35 mouse cellular contexts compared by ENCODE assay signal in genomic region chr17:8214369-8214768, GRCm38 (mm10). TPM values are rescaled to one million over a fixed set of nuclear protein-coding genes. Genes with fewer than 3 reads are reported as not detected.
A peak's percentile ranks its signal among the peaks of the same experiment; 100 is the strongest.
DNase-seq lines count a peak whose midpoint lies in the region; ATAC-seq and TF ChIP-seq lines count a peak whose summit lies in the region.
"Had no signal": no experiment of that assay in that cellular context is flagged by ENCODE, and none has a peak within 500 bp of the region (broad histone marks: within the 10 kb centered on the region; RNA-seq: fewer than 3 reads in every experiment).

No protein-coding gene starts in this region.

- TF ChIP-seq CTCF in hindbrain, postnatal 0 days (IDR thresholded peaks at IDR 0.05; ENCODE audit: low read depth) = no peak
- no peak for TF ChIP-seq CTCF in layer of hippocampus, adult 2 months (conservative IDR thresholded peaks at IDR 0.05)

- no peak overlapping the region for H3K27ac ChIP-seq in hindbrain, embryonic 13.5 days
- H3K27ac ChIP-seq in hindbrain, postnatal 0 days = no peak overlapping the region
- no peak overlapping the region for H3K27ac ChIP-seq in layer of hippocampus, adult 2 months
- H3K27ac ChIP-seq: embryonic facial prominence, embryonic 12.5 days; forebrain, embryonic 15.5 days; heart, embryonic 10.5 days; heart, embryonic 15.5 days; hindbrain, embryonic 14.5 days; kidney, embryonic 15.5 days; left cerebral cortex, adult 2 months; limb, embryonic 12.5 days; lung, embryonic 15.5 days; neural tube, embryonic 12.5 days had no signal

- H3K27me3 ChIP-seq in hindbrain, embryonic 13.5 days = 0 out of 2 replicates have a peak, but pooled peaks cover 2% of the 10 kb centered on the region
- H3K27me3 ChIP-seq in hindbrain, postnatal 0 days (ENCODE audit: insufficient read depth, low read length) = no peaks in the 10 kb centered on the region
- H3K27me3 ChIP-seq: embryonic facial prominence, embryonic 12.5 days; forebrain, embryonic 15.5 days; kidney, embryonic 15.5 days; limb, embryonic 12.5 days; lung, embryonic 15.5 days; neural tube, embryonic 12.5 days had no signal

- 92% methylated on average over 1 of the region's 1 CpGs for WGBS in hindbrain, embryonic 13.5 days
- 89% methylated on average over 1 of the region's 1 CpGs for WGBS in hindbrain, postnatal 0 days

- H3K9ac ChIP-seq in hindbrain, embryonic 13.5 days = no peak overlapping the region
- H3K9ac ChIP-seq in hindbrain, postnatal 0 days (replicated peaks; ENCODE audit: low read length) = no peak overlapping the region
- H3K9ac ChIP-seq: embryonic facial prominence, embryonic 12.5 days; forebrain, embryonic 15.5 days; heart, embryonic 15.5 days; hindbrain, embryonic 14.5 days; kidney, embryonic 15.5 days; limb, embryonic 12.5 days; lung, embryonic 15.5 days; neural tube, embryonic 12.5 days had no signal

- no peak overlapping the region for H3K4me3 ChIP-seq in hindbrain, embryonic 13.5 days
- H3K4me3 ChIP-seq in hindbrain, postnatal 0 days (ENCODE audit: low read length) = no peak overlapping the region
- H3K4me3 ChIP-seq in layer of hippocampus, adult 2 months = no peak overlapping the region
- H3K4me3 ChIP-seq: embryonic facial prominence, embryonic 12.5 days; forebrain, embryonic 15.5 days; heart, embryonic 10.5 days; heart, embryonic 15.5 days; kidney, embryonic 15.5 days; left cerebral cortex, adult 2 months; limb, embryonic 12.5 days; lung, embryonic 15.5 days; myocyte; neural tube, embryonic 12.5 days had no signal

- H3K4me2 ChIP-seq in hindbrain, embryonic 13.5 days = no peak overlapping the region
- H3K4me2 ChIP-seq in hindbrain, postnatal 0 days (ENCODE audit: low read depth, low read length) = no peak overlapping the region
- H3K4me2 ChIP-seq: embryonic facial prominence, embryonic 12.5 days; forebrain, embryonic 15.5 days; heart, embryonic 15.5 days; hindbrain, embryonic 14.5 days; kidney, embryonic 15.5 days; limb, embryonic 12.5 days; liver, embryonic 11.5 days; lung, embryonic 15.5 days; neural tube, embryonic 12.5 days had no signal

- no peaks in the 10 kb centered on the region for H3K36me3 ChIP-seq in hindbrain, embryonic 13.5 days
- no peaks in the 10 kb centered on the region for H3K36me3 ChIP-seq in hindbrain, postnatal 0 days (ENCODE audit: insufficient read depth, low read length)
- H3K36me3 ChIP-seq: embryonic facial prominence, embryonic 12.5 days; forebrain, embryonic 15.5 days; heart, embryonic 10.5 days; heart, embryonic 15.5 days; kidney, embryonic 15.5 days; limb, embryonic 12.5 days; lung, embryonic 15.5 days; neural tube, embryonic 12.5 days had no signal

- no peaks in the 10 kb centered on the region for H3K9me3 ChIP-seq in hindbrain, embryonic 13.5 days
- H3K9me3 ChIP-seq in hindbrain, postnatal 0 days (ENCODE audit: low read length) = no peaks in the 10 kb centered on the region
- H3K9me3 ChIP-seq: embryonic facial prominence, embryonic 12.5 days; forebrain, embryonic 15.5 days; heart, embryonic 10.5 days; heart, embryonic 15.5 days; kidney, embryonic 15.5 days; limb, embryonic 12.5 days; lung, embryonic 15.5 days; neural tube, embryonic 12.5 days had no signal

- peak; percentile 91 for ATAC-seq in granulocyte monocyte progenitor cell, adult 5-6 weeks (replicated peaks; ENCODE audit: poor library complexity, severe bottlenecking)
- ATAC-seq in monocyte, adult 5-6 weeks (replicated peaks; ENCODE audit: insufficient number of reproducible peaks, low FRiP score, low TSS enrichment, poor library complexity, severe bottlenecking) = peak; percentile 77
- no peak for ATAC-seq in hindbrain, embryonic 13.5 days (ENCODE audit: low FRiP score)
- no peak for ATAC-seq in hindbrain, postnatal 0 days
- ATAC-seq: forebrain, embryonic 15.5 days; inflammation-experienced regulatory T-cells, adult 6 months had no signal

- peak; percentile 14 for DNase-seq in lung, postnatal 25 days (ENCODE audit: low spot score)
- no peak for DNase-seq in lung, postnatal 14 days
- DNase-seq in B cell, adult 2 months = peak; percentile 15 to 32
- no peak for DNase-seq in hindbrain, postnatal 0 days (ENCODE audit: low spot score)
- no peak for DNase-seq in layer of hippocampus, adult 2 months (ENCODE audit: low spot score in 2 of 2)
- DNase-seq: adrenal gland, postnatal 25 days; cerebellum, adult 8-10 months; cerebellum, postnatal 36 days; embryo, embryonic 11 days; gastrocnemius, postnatal 10 days; heart, postnatal 36 days; kidney, adult 18-20 months; kidney, postnatal 25 days; midbrain, embryonic 14.5 days; thymus, postnatal 4 days had no signal

- H3K4me1 ChIP-seq in hindbrain, embryonic 13.5 days (replicated peaks) = no peaks in the 10 kb centered on the region
- H3K4me1 ChIP-seq in hindbrain, postnatal 0 days (ENCODE audit: insufficient read depth, low read length) = no peaks in the 10 kb centered on the region
- H3K4me1 ChIP-seq: embryonic facial prominence, embryonic 12.5 days; forebrain, embryonic 15.5 days; heart, embryonic 10.5 days; heart, embryonic 15.5 days; kidney, embryonic 15.5 days; limb, embryonic 12.5 days; lung, embryonic 15.5 days; neural tube, embryonic 12.5 days had no signal

RNA-seq across cellular contexts. Expression of gene Ccr6, which starts 21.5 kb away (rescaled TPM):
- not detected in 2 replicates for total RNA-seq in granulocyte monocyte progenitor cell, adult 5-6 weeks (2014; fragmentation: Nextera tagmentation)
- total RNA-seq in granulocyte monocyte progenitor cell, adult 5-6 weeks (2017) = not detected in 2 replicates
- total RNA-seq in monocyte, adult 5-6 weeks (2017) = 8.5 to 10.9 TPM (median 9.5 TPM) in 3 replicates
- not detected in 2 replicates for polyA plus RNA-seq in hindbrain, embryonic 13.5 days (2015; fragmentation: Nextera tagmentation; extraction: Ambion mirVana)
- not detected in 2 replicates for total RNA-seq in hindbrain, postnatal 0 days (2014; rRNA removed)
- polyA plus RNA-seq in hindbrain, postnatal 0 days (2015; fragmentation: Nextera tagmentation; extraction: Ambion mirVana) = not detected in 2 replicates
- under 1 TPM in 1 of 2 experiments, not detected in 1; 0.31 TPM for total RNA-seq in layer of hippocampus, adult 2 months (2021)
- total RNA-seq: adrenal gland, adult 18-20 months; adrenal gland, postnatal 25 days; gastrocnemius, postnatal 10 days; heart, postnatal 36 days; layer of hippocampus, postnatal 14 days; left cerebral cortex, adult 2 months; left cerebral cortex, postnatal 25 days; megakaryocyte-erythroid progenitor cell, adult 5-6 weeks had no signal
- polyA plus RNA-seq: embryonic facial prominence, embryonic 12.5 days; forebrain, embryonic 15.5 days; heart, embryonic 10.5 days; hindbrain, embryonic 14.5 days; kidney, embryonic 15.5 days; limb, embryonic 12.5 days; liver, embryonic 11.5 days; lung, embryonic 15.5 days; midbrain, embryonic 14.5 days; myocyte; neural tube, embryonic 12.5 days had no signal

RNA-seq across cellular contexts. Expression of gene Fgfr1op, which starts 49.1 kb away (rescaled TPM):
- total RNA-seq in granulocyte monocyte progenitor cell, adult 5-6 weeks (2014; fragmentation: Nextera tagmentation) = 34.3 and 38.7 TPM in 2 replicates
- 49.2 and 53.3 TPM in 2 replicates for total RNA-seq in granulocyte monocyte progenitor cell, adult 5-6 weeks (2017)
- total RNA-seq in monocyte, adult 5-6 weeks (2017) = 22.4 to 37.0 TPM (median 25.6 TPM) in 3 replicates
- 26.6 and 28.1 TPM in 2 replicates for polyA plus RNA-seq in hindbrain, embryonic 13.5 days (2015; fragmentation: Nextera tagmentation; extraction: Ambion mirVana)
- 11.8 and 17.3 TPM in 2 replicates for total RNA-seq in hindbrain, postnatal 0 days (2014; rRNA removed)
- 18.6 and 20.4 TPM in 2 replicates for polyA plus RNA-seq in hindbrain, postnatal 0 days (2015; fragmentation: Nextera tagmentation; extraction: Ambion mirVana)
- 10 to 100 TPM; 12.4 to 14.3 TPM for total RNA-seq in layer of hippocampus, adult 2 months (2021)

Comparison
In these comparisons a context has a peak if more than half of its experiments do, and no peak if none do; other contexts are left out.
1. DNase-seq: peak in lung, postnatal 25 days (single experiment) and B cell, adult 2 months (2 of 2); none in lung, postnatal 14 days (single experiment), hindbrain, postnatal 0 days (single experiment) and layer of hippocampus, adult 2 months (0 of 2).
2. ATAC-seq: peak in granulocyte monocyte progenitor cell, adult 5-6 weeks (single experiment) and monocyte, adult 5-6 weeks (single experiment); none in hindbrain, embryonic 13.5 days (single experiment) and hindbrain, postnatal 0 days (single experiment).